Mouse (Mus musculus): Measurements from ENCODE around the gene Wnt3.

Wnt3 gene

DNA sequence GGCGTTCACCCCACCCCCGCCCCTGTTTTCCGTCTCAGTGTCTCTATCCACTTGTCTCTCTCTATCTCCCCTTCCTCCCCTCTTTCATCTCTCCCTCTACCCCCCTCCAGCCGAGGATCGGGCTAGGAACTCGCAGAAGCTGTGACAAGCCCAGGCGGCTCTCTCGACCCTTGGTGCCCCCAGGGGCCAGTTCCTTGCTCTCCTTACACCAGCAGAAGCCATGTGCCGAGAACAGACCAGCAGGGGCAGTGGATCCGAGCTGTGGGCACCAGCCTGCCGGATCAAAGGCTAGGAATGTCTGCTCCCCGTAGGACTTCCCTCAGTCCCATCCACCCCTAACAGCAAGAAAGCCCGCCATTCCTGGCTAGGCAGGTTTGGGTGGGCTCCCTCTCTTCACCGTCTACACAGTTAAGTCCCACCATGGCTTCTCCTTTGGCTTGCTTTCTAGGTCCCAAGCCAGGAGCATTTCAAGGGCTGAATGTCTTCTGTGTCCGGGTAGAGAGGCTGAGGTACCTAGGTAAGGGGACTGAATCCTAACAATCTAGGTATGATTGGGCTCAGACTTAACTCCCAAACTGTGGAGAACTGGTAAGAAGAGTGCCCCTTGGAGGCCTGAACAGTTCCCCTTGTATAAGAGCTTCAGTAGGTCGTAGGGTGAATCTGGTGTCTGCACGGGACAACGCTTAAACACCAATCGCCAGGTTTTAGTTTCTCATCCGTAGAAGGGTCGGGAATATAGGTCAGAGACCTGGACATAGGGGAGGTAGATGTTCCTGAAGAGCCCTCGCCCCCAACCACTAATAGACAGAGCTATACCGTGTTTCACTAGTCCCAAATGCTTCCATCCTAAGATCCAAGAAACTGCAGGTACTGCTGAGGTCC lies 1.2 kb upstream of the Wnt3 start:
- DNase-seq (ENCODE audit: low read depth, low spot score) = peak; percentile 21

DNA sequence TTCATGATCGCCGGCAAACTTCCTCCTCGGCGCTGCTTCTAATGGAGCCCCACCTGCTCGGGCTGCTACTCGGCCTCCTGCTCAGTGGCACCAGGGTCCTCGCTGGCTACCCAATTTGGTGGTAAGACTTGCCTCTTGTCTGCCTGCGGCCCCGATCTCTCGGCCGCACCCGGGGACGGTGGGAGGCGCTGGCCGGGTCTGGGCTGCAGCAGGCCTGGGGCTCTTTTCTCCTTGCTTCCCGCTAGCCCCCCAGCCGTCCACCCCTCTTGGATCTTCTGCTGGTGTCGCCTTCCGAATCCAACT lies 229 bp downstream of the Wnt3 start:
- no peak for DNase-seq (ENCODE audit: low read depth, low spot score)

DNA sequence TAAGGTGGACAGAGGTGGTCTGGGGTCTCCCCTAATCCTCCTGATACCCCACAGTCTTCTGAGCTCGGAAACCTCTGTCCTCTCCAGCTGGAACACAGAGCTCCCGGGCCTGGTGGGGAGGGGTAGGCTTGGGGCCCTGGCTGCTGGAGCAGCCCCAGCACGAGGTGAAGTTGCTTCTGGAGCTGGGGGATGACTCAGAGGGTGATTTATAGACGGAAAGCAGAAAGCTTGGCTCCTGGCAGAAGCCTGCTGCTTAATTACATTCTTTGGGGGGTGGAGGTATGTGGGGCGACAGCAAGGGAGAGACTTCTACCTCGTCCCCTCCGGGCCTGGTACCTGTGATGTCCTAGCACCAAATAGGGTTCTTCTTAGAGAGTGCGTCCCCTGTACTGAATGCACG lies 6.2 kb downstream of the Wnt3 start:
- DNase-seq (ENCODE audit: low read depth, low spot score) = no peak

- no peak for DNase-seq (ENCODE audit: low read depth, low spot score)
These were observed 16.0 kb downstream of the Wnt3 start for GRCm38 (mm10) chr11:103789951-103790350.

DNA sequence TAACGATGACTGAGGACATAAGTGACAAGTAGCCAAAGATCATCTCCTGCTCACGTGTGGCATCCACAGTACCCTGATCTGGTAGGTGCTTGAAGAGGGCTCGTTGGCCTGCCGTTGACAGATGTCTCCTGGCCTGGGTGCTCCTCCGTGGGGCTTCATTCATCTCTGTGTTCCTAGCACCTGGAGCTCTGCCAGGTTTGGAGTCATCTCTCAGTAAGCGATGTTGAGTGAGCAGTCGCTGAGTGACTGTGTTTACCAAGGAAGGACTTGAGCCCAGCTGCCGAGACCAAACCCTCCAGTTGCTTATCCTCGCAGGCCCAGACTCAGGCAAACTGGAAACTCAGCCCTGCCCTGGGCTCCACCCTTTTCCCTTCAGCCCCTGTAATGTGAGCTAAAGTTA lies 27.2 kb downstream of the Wnt3 start:
- DNase-seq (ENCODE audit: low read depth, low spot score) = no peak

GRCm38 (mm10) chr11:103804126-103804525 lies 30.2 kb downstream of the Wnt3 start:
- no peak for DNase-seq (ENCODE audit: low read depth, low spot score)

DNA sequence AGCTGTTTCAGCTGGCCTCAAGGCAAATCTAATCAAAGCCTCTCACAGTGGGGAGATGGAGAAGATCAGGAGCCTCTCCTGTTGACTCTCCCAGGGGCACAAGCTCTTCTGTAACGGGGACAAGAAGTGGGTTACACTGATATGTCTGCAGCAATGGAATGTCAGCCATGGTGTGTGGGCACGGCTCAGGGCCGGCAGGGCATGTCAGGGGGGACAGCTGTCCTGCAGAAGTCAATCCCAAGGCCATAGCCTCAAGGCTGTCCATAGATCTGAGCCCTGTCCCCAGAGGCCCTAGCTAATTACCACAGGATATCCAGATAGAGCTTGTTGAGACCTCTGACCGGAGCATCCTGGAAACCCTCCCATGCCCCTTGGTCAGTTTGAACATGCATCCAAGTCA lies 30.9 kb downstream of the Wnt3 start:
- no peak for DNase-seq (ENCODE audit: low read depth, low spot score)

GRCm38 (mm10) chr11:103807966-103808365 lies 34.0 kb downstream of the Wnt3 start:
- no peak for DNase-seq (ENCODE audit: low read depth, low spot score)

DNA sequence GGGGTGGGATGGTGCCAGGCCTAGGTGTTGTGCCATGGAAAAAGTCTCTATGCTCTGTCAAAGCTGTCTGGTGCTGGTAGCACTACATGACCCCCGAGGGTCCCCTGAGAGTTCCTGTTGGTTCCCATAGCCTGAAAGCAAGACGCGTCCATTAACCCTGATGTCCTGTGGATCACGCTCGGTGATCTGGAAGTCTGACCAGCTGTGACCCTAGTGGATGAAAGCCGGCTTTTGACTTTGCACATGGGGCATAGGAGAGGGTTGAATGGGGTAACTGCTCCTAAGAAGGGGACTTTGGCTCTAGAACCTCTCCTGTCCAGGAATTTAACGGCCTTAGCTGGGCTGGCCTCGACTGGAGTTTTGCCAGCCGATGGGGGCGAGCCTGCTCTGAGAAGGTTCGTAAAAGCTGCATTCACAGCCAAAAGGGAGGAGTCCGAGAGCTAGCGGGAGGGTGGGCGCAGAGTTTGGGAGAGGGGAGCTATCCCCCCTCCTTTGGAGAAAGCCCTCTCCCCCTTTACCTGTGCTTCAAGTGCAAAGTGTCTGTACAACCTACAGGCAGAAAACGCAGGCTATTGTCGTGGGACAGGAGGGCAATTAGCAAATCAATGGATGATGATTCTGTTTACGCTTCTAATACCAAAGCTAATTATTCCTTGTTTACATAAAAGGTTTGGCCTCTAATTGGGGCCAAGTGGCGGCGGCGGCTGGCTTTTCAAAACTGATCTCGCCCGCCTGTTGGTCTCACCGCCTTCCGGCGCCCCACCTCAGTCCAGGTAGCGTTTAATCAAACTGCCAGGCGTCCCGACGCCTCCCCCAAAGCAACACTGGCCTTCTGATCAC lies 35.0 kb downstream of the Wnt3 start:
- DNase-seq (ENCODE audit: low read depth, low spot score) = no peak

DNA sequence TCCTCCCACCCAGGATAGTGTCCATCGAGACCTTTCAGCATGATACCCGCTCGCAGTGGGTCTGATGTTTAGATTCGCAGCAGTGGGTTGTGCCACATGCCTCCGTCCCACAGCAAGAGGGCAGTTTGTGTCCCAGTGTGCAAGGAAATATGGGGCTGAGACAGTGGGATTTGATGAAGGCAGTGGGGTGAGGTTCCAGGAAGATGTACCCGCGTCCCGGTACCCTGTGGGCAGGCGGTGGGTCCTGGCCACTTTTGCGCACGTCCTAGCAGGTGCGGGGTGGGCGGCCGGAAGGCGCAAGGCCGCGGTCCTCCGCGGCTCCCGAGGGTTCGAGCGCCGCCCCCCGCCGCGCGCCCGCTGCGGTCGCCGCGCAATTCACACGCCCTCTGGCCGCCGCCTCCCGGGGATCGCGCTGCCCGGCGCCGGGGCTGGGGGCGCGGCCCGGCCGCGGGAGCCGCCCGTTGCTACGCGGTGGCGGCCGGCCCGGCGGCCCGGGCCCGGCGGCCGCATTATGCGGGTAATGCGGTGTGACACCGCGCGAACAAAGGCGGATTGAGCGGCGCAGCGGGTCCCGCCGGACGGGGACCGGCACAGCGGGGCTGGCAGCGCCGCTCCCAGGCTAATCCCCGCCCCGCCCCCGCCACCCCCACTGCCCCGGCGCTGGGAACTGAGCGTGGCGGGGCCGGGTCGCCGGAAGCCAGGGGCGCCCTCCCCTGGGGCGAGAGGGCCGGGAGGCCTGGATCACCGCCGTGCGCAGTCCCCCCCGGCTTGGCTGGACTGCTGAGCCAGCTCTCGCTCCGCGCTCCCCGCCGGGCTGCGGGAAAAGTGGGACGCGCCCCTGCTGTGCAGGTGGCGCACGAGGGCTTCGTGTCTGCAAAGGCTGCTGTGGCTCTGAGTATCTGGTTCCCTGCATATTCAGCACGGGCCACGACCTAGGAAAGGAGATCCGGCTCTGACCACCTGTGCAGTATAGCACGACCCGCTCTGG lies 36.0 kb downstream of the Wnt3 start:
- DNase-seq (ENCODE audit: low read depth, low spot score) = no peak

- no peak for DNase-seq (ENCODE audit: low read depth, low spot score)
These were observed 36.7 kb downstream of the Wnt3 start for GRCm38 (mm10) chr11:103810631-103811030.

DNA sequence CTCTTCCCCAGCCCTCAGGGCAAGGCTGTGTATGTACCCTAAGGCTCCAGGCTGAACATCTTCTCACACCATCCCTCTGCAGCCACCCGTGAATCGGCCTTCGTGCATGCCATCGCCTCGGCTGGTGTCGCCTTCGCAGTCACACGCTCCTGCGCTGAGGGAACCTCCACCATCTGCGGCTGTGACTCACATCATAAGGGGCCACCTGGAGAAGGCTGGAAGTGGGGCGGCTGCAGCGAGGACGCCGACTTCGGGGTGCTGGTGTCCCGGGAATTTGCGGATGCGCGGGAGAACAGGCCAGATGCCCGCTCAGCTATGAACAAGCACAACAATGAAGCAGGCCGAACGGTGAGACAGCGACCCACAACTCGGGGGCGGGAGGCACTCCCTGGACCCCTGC lies 37.3 kb downstream of the Wnt3 start:
- DNase-seq (ENCODE audit: low read depth, low spot score) = no peak

DNA sequence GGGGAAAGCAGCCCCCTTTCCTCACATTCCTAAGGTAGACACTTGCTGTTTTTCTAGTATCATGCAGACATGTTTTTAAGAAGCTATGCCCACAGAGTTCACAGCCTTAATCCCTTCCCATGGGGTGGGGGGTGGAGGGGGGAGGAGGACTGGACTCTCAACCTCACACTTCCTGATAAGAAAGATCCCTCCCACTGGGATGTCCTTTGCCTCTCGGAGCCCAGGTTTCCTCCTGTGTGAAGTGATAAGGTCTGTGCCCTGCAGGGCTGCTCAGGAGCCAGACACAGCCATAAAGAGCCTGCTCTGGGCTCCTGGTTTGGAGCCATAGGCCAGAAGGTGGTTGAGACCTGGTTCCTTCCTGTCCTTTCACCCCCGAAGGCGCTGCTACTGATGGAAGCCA lies 40.9 kb downstream of the Wnt3 start:
- no peak for DNase-seq (ENCODE audit: low read depth, low spot score)

- no peak for DNase-seq (ENCODE audit: low read depth, low spot score)
These were observed 42.0 kb downstream of the Wnt3 start for GRCm38 (mm10) chr11:103815986-103816385.

DNA sequence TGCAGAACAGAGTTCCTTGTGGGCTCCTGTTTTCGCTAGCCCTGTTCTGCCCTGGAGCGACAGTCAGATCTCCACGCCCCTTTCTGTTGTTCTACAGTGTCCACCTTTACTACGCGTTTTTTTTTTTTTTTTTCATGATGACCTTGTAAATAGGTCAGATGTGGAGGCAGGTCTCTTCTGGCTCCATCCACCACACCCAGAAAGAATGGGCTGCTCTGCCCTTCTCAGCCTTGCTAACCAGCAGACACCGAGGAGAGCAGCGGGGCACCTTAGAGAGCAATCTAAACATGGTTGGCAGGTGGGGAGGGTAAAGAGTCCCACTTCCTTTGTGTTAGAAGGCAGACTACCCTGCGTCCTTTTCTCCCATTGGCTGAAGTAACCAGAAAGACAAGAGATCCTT lies 42.8 kb downstream of the Wnt3 start:
- DNase-seq (ENCODE audit: low read depth, low spot score) = no peak

GRCm38 (mm10) chr11:103827201-103827600 lies 53.3 kb downstream of the Wnt3 start:
- DNase-seq (ENCODE audit: low read depth, low spot score) = no peak

DNA sequence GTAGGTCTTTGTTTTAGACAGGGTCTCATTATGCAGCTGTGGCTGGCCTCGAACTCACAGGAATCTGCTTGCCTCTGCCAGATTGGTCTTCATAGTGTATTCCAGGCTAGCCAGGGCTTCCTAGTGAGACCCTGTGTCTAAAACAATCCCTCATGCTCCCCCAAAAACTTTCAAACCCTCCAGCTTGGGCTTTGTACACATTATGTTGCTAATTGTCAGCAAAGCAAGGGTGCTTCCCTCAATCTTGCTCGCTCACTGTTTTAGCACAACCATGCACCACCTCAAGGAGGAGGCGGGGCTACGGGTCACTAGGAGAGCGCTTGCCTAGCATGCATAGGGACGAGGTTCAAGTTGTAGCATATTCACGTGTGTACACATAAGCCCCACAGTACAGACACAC lies 54.9 kb downstream of the Wnt3 start:
- DNase-seq (ENCODE audit: low read depth, low spot score) = no peak

DNA sequence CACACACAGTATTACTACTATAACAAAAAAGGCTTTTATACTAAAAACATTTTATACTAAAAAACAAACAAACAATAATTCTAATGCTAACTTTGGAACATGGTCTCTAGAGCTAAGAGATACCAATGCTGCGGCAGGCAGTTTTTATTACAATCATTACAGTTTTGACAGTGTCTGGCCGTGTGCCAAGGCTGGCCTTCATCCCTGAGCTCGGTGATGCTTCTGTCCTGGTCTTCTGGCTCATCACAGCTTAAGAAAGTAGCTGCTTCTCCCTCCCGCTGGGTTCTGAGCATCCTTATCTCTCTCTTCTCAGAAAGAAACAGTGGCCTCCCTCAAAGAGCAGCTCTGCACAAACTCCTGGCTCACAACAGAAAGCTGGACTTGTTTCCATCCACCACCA lies 56.0 kb downstream of the Wnt3 start:
- no peak for DNase-seq (ENCODE audit: low read depth, low spot score)

DNA sequence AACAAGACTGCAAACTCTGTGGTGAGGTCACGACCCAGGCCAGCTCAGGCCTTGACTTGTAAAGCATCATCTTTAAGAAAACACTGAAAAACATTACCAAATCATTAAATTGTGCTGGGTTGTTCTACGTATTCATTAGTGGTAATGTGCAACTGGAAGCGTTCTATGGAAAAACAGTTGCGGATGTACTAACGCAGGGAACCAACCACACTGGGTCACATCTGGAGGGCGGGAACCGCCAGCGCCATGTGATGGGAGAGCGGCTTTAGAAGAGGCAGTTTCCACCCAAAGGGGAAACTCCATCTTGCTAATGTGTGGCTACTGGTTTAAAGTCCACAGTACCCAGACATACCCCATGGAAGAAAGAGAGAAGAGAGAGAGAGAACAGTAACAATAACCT lies 56.5 kb downstream of the Wnt3 start:
- DNase-seq (ENCODE audit: low read depth, low spot score) = no peak

- no peak for DNase-seq (ENCODE audit: low read depth, low spot score)
These were observed 57.8 kb downstream of the Wnt3 start for GRCm38 (mm10) chr11:103831766-103832165.

GRCm38 (mm10) chr11:103832331-103832730 lies 58.4 kb downstream of the Wnt3 start:
- no peak for DNase-seq (ENCODE audit: low read depth, low spot score)

- DNase-seq (ENCODE audit: low read depth, low spot score) = no peak
These were observed 65.0 kb downstream of the Wnt3 start for GRCm38 (mm10) chr11:103838955-103839354.
